Mouse (Mus musculus): ENCODE measurements around the gene Chil3. TPM values are rescaled to one million over a fixed set of nuclear protein-coding genes. Genes with fewer than 3 reads are reported as not detected.

The Chil3 gene
- polyA plus RNA-seq, 1 experiment from 2014 or later = not detected

GRCm38 (mm10) chr3:106171135-106171731, 3.9 kb upstream of the Chil3 start:
- H3K9me3 ChIP-seq (ENCODE audit: control insufficient read depth, low read depth, low read length) = no peaks in the 10 kb centered on the region
- no peaks in the 10 kb centered on the region for H3K4me1 ChIP-seq (ENCODE audit: control insufficient read depth, insufficient read depth, low read length)
- no peak overlapping the region for H3K9ac ChIP-seq (replicated peaks; ENCODE audit: low read depth, low read length)
- no peak for ATAC-seq (ENCODE audit: insufficient number of reproducible peaks, insufficient read depth, low FRiP score, low read depth)
- WGBS = 84% methylated on average over 1 of the region's 1 CpGs
- H3K4me2 ChIP-seq (replicated peaks; ENCODE audit: low read depth, low read length) = no peak overlapping the region
- no peaks in the 10 kb centered on the region for H3K36me3 ChIP-seq (ENCODE audit: control insufficient read depth, insufficient read depth, low read length)
- no peak overlapping the region for H3K27ac ChIP-seq (ENCODE audit: low read length)
- H3K4me3 ChIP-seq (ENCODE audit: low read depth, low read length) = no peak overlapping the region
- no peaks in the 10 kb centered on the region for H3K27me3 ChIP-seq (ENCODE audit: control insufficient read depth, insufficient read depth, low read length)

GRCm38 (mm10) chr3:106170522-106171053, 3.2 kb upstream of the Chil3 start:
- Histone ChIP-seq H3K4me1 (ENCODE audit: control insufficient read depth, insufficient read depth, low read length) (no peaks in the 10 kb centered on the region), H3K4me2 (replicated peaks; ENCODE audit: low read depth, low read length) (no peak overlapping the region), H3K9ac (replicated peaks; ENCODE audit: low read depth, low read length) (no peak overlapping the region), H3K4me3 (ENCODE audit: low read depth, low read length) (no peak overlapping the region), H3K27ac (ENCODE audit: low read length) (no peak overlapping the region), H3K9me3 (ENCODE audit: control insufficient read depth, low read depth, low read length) (no peaks in the 10 kb centered on the region), H3K27me3 (ENCODE audit: control insufficient read depth, insufficient read depth, low read length) (no peaks in the 10 kb centered on the region), H3K36me3 (ENCODE audit: control insufficient read depth, insufficient read depth, low read length) (no peaks in the 10 kb centered on the region)
- ATAC-seq (ENCODE audit: insufficient number of reproducible peaks, insufficient read depth, low FRiP score, low read depth) = 0 out of 2 replicates have a peak, but pooled peaks have one; percentile 56
- 48% methylated on average over 1 of the region's 1 CpGs for WGBS

- 84% methylated on average over 2 of the region's 2 CpGs for WGBS
- Histone ChIP-seq H3K27me3 (ENCODE audit: control insufficient read depth, insufficient read depth, low read length) (no peaks in the 10 kb centered on the region), H3K9me3 (ENCODE audit: control insufficient read depth, low read depth, low read length) (0 out of 2 replicates have a peak, but pooled peaks cover 3% of the 10 kb centered on the region), H3K27ac (ENCODE audit: low read length) (no peak overlapping the region), H3K9ac (replicated peaks; ENCODE audit: low read depth, low read length) (no peak overlapping the region), H3K4me1 (ENCODE audit: control insufficient read depth, insufficient read depth, low read length) (no peaks in the 10 kb centered on the region), H3K4me2 (replicated peaks; ENCODE audit: low read depth, low read length) (no peak overlapping the region), H3K36me3 (ENCODE audit: control insufficient read depth, insufficient read depth, low read length) (no peaks in the 10 kb centered on the region), H3K4me3 (ENCODE audit: low read depth, low read length) (no peak overlapping the region)
- no peak for ATAC-seq (ENCODE audit: insufficient number of reproducible peaks, insufficient read depth, low FRiP score, low read depth)
Observed at GRCm38 (mm10) chr3:106154413-106154812, 13.0 kb downstream of the Chil3 start.

- Histone ChIP-seq H3K9me3 (ENCODE audit: control insufficient read depth, low read depth, low read length) (peaks cover 11% of the 10 kb centered on the region; the same call in 1 of the 2 replicates), H3K27ac (ENCODE audit: low read length) (no peak overlapping the region), H3K4me1 (ENCODE audit: control insufficient read depth, insufficient read depth, low read length) (no peaks in the 10 kb centered on the region), H3K9ac (replicated peaks; ENCODE audit: low read depth, low read length) (no peak overlapping the region), H3K27me3 (ENCODE audit: control insufficient read depth, insufficient read depth, low read length) (no peaks in the 10 kb centered on the region), H3K4me3 (ENCODE audit: low read depth, low read length) (no peak overlapping the region), H3K4me2 (replicated peaks; ENCODE audit: low read depth, low read length) (no peak overlapping the region), H3K36me3 (ENCODE audit: control insufficient read depth, insufficient read depth, low read length) (no peaks in the 10 kb centered on the region)
- ATAC-seq (ENCODE audit: insufficient number of reproducible peaks, insufficient read depth, low FRiP score, low read depth) = no peak
- 90% methylated on average over 10 of the region's 10 CpGs for WGBS
Observed at GRCm38 (mm10) chr3:106144081-106144480, 23.3 kb downstream of the Chil3 start.

- 78% methylated on average over 5 of the region's 5 CpGs for WGBS
- H3K4me2 ChIP-seq (replicated peaks; ENCODE audit: low read depth, low read length) = no peak overlapping the region
- H3K4me1 ChIP-seq (ENCODE audit: control insufficient read depth, insufficient read depth, low read length) = no peaks in the 10 kb centered on the region
- H3K4me3 ChIP-seq (ENCODE audit: low read depth, low read length) = no peak overlapping the region
- H3K27me3 ChIP-seq (ENCODE audit: control insufficient read depth, insufficient read depth, low read length) = no peaks in the 10 kb centered on the region
- peaks cover 2% of the 10 kb centered on the region; the same call in 1 of the 2 replicates for H3K9me3 ChIP-seq (ENCODE audit: control insufficient read depth, low read depth, low read length)
- H3K36me3 ChIP-seq (ENCODE audit: control insufficient read depth, insufficient read depth, low read length) = no peaks in the 10 kb centered on the region
- no peak overlapping the region for H3K27ac ChIP-seq (ENCODE audit: low read length)
- ATAC-seq (ENCODE audit: insufficient number of reproducible peaks, insufficient read depth, low FRiP score, low read depth) = no peak
- no peak overlapping the region for H3K9ac ChIP-seq (replicated peaks; ENCODE audit: low read depth, low read length)
Observed at GRCm38 (mm10) chr3:106131690-106132089, 35.7 kb downstream of the Chil3 start.

- H3K4me1 ChIP-seq (ENCODE audit: control insufficient read depth, insufficient read depth, low read length) = no peaks in the 10 kb centered on the region
- no peak for ATAC-seq (ENCODE audit: insufficient number of reproducible peaks, insufficient read depth, low FRiP score, low read depth)
Observed at GRCm38 (mm10) chr3:106128807-106129493, 38.4 kb downstream of the Chil3 start.

GRCm38 (mm10) chr3:106126999-106127398, 40.4 kb downstream of the Chil3 start:
- H3K4me3 ChIP-seq (ENCODE audit: low read depth, low read length) = no peak overlapping the region
- ATAC-seq (ENCODE audit: insufficient number of reproducible peaks, insufficient read depth, low FRiP score, low read depth) = no peak
- no peak overlapping the region for H3K27ac ChIP-seq (ENCODE audit: low read length)

More at GRCm38 (mm10) chr3:106128807-106129493, 38.4 kb downstream of the Chil3 start:
- no peaks in the 10 kb centered on the region for H3K36me3 ChIP-seq (ENCODE audit: control insufficient read depth, insufficient read depth, low read length)
- H3K27me3 ChIP-seq (ENCODE audit: control insufficient read depth, insufficient read depth, low read length) = no peaks in the 10 kb centered on the region
- no peak overlapping the region for H3K27ac ChIP-seq (ENCODE audit: low read length)
- H3K9me3 ChIP-seq (ENCODE audit: control insufficient read depth, low read depth, low read length) = peaks cover 2% of the 10 kb centered on the region; the same call in 1 of the 2 replicates
- no peak overlapping the region for H3K4me2 ChIP-seq (replicated peaks; ENCODE audit: low read depth, low read length)
- WGBS = 73% methylated on average over 4 of the region's 4 CpGs
- H3K9ac ChIP-seq (replicated peaks; ENCODE audit: low read depth, low read length) = no peak overlapping the region
- H3K4me3 ChIP-seq (ENCODE audit: low read depth, low read length) = no peak overlapping the region

GRCm38 (mm10) chr3:106112929-106113328, 54.4 kb downstream of the Chil3 start, which contains the start of gene Chia1:
Chia1 (plus strand) TSS chr3:106113229.
- 80% methylated on average over 3 of the region's 3 CpGs for WGBS
- Histone ChIP-seq H3K9me3 (ENCODE audit: control insufficient read depth, low read depth, low read length) (no peaks in the 10 kb centered on the region), H3K4me2 (replicated peaks; ENCODE audit: low read depth, low read length) (no peak within 1 kb of the TSS), H3K4me1 (ENCODE audit: control insufficient read depth, insufficient read depth, low read length) (no peaks in the 10 kb centered on the region), H3K27me3 (ENCODE audit: control insufficient read depth, insufficient read depth, low read length) (no peaks in the 10 kb centered on the region), H3K9ac (replicated peaks; ENCODE audit: low read depth, low read length) (no peak within 1 kb of the TSS), H3K36me3 (ENCODE audit: control insufficient read depth, insufficient read depth, low read length) (no peaks in the 10 kb centered on the region), H3K27ac (ENCODE audit: low read length) (no peak within 1 kb of the TSS), H3K4me3 (ENCODE audit: low read depth, low read length) (no peak within 1 kb of the TSS)
- no peak for ATAC-seq (ENCODE audit: insufficient number of reproducible peaks, insufficient read depth, low FRiP score, low read depth)

More at GRCm38 (mm10) chr3:106126999-106127398, 40.4 kb downstream of the Chil3 start:
- H3K9me3 ChIP-seq (ENCODE audit: control insufficient read depth, low read depth, low read length) = peaks cover 2% of the 10 kb centered on the region; the same call in 1 of the 2 replicates
- no peaks in the 10 kb centered on the region for H3K4me1 ChIP-seq (ENCODE audit: control insufficient read depth, insufficient read depth, low read length)
- H3K9ac ChIP-seq (replicated peaks; ENCODE audit: low read depth, low read length) = no peak overlapping the region
- no peaks in the 10 kb centered on the region for H3K27me3 ChIP-seq (ENCODE audit: control insufficient read depth, insufficient read depth, low read length)
- H3K4me2 ChIP-seq (replicated peaks; ENCODE audit: low read depth, low read length) = no peak overlapping the region
- H3K36me3 ChIP-seq (ENCODE audit: control insufficient read depth, insufficient read depth, low read length) = no peaks in the 10 kb centered on the region

Measured in stomach, embryonic 14.5 days (tissue).